Mouse (Mus musculus): ENCODE measurements around the gene Npepl1. TPM values are rescaled to one million over a fixed set of nuclear protein-coding genes. Genes with fewer than 3 reads are reported as not detected.

The Npepl1 gene
- polyA plus RNA-seq, 1 experiment from 2014 or later: 52.6 TPM

DNA sequence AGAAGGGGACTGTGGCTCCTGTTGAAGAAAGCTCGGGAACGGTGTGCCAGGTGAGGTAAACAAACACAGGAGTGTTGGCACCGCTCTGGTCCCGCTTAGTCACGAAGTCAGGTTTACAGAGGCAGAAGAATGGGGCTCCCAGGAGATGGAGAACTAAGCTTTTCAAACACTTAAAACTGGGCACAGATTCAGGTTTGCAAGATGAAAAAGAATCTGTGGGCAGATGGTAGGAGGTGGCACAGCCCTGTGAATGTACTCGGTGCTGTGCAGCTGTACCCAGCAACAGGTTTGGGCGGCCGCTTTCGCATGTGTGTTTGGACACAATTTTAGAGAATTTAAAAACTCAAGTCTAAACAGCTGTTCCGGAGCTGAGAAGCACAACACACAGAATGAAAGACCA lies 48.9 kb downstream of the Npepl1 start:
- H3K9me3 ChIP-seq: no peaks in the 10 kb centered on the region
- H3K9ac ChIP-seq: no peak overlapping the region
- H3K27me3 ChIP-seq (replicated peaks): no peaks in the 10 kb centered on the region
- WGBS: 81% methylated on average over 10 of the region's 10 CpGs
- H3K27ac ChIP-seq: no peak overlapping the region
- H3K36me3 ChIP-seq: no peaks in the 10 kb centered on the region
- H3K4me3 ChIP-seq (replicated peaks): no peak overlapping the region
- no peaks in the 10 kb centered on the region for H3K4me1 ChIP-seq (replicated peaks)
- ATAC-seq: no peak
- H3K4me2 ChIP-seq (replicated peaks): no peak overlapping the region

DNA sequence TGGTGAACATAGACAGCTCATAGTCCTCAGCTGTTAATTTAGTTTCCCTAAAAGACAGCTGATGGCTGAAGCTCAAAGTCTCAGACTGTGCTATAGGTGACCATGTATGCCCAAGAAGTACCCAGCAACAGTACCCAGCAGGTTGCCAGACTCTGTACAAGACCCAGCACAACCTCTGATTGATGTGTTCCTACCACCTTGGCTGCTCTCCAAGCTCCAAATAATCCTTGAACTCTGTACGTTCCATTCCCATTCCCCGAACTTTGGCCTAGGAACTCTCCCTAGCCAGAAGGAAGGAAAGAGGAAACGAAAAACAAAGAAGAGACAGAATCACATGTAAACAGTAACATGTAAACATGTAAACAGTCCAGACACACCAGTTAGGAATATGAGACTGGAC lies 50.3 kb downstream of the Npepl1 start:
- no peak overlapping the region for H3K4me2 ChIP-seq (replicated peaks)
- no peak for ATAC-seq
- no peaks in the 10 kb centered on the region for H3K36me3 ChIP-seq
- no peaks in the 10 kb centered on the region for H3K9me3 ChIP-seq
- no peak overlapping the region for H3K4me3 ChIP-seq (replicated peaks)
- no peaks in the 10 kb centered on the region for H3K4me1 ChIP-seq (replicated peaks)
- H3K27me3 ChIP-seq (replicated peaks): no peaks in the 10 kb centered on the region
- H3K9ac ChIP-seq: no peak overlapping the region
- no peak overlapping the region for H3K27ac ChIP-seq
- WGBS: 52% methylated on average over 3 of the region's 3 CpGs

Other genes with a start within 250 kb of the Npepl1 start
- gene Stx16, start 34.0 kb upstream of the Npepl1 start, polyA plus RNA-seq (2015; fragmentation: Nextera tagmentation; extraction: Ambion mirVana): 8.5 and 10.6 TPM in 2 replicates
- gene Gnas, start 174.0 kb downstream of the Npepl1 start, polyA plus RNA-seq (2015; fragmentation: Nextera tagmentation; extraction: Ambion mirVana): 1,496 and 1,641 TPM in 2 replicates
- 29.6 and 40.8 TPM in 2 replicates for gene Gm20721, start 236.4 kb downstream of the Npepl1 start, polyA plus RNA-seq (2015; fragmentation: Nextera tagmentation; extraction: Ambion mirVana)

Data from intestine, embryonic 15.5 days (tissue).